Mouse (Mus musculus) CH12.LX (cell line): ENCODE results near the gene Sesn1.

Experiments used
- E2F4 ChIP-seq: IDR thresholded peaks from 2 replicates; pipeline ENCODE4 v1.6.1; 2011; ENCODE audit warnings: low read depth, low read length, improper control_type of control experiment; ENCODE audit not compliant: insufficient replicate concordance
- ELF1 ChIP-seq: IDR thresholded peaks from 2 replicates; pipeline ENCODE4 v1.6.1; 2014; ENCODE audit warnings: low read depth, mild to moderate bottlenecking, inconsistent platforms, low read length, improper control_type of control experiment
- HCFC1 ChIP-seq: IDR thresholded peaks from 2 replicates; pipeline ENCODE4 v1.6.1; 2012; ENCODE audit warnings: low read depth, mild to moderate bottlenecking, inconsistent platforms, low read length, improper control_type of control experiment
- KAT2A ChIP-seq: IDR thresholded peaks from 2 replicates; pipeline ENCODE4 v1.6.1; 2012; ENCODE audit warnings: low read length, improper control_type of control experiment, inconsistent platforms; ENCODE audit not compliant: insufficient replicate concordance
- MAX ChIP-seq: IDR thresholded peaks from 2 replicates; pipeline ENCODE4 v1.6.1; 2011; ENCODE audit warnings: low read length, improper control_type of control experiment
- POLR2A ChIP-seq: IDR thresholded peaks from 2 replicates; pipeline ENCODE4 v1.6.1; 2011; ENCODE audit warnings: low read depth, mild to moderate bottlenecking, improper control_type of control experiment, low read length

DNA sequence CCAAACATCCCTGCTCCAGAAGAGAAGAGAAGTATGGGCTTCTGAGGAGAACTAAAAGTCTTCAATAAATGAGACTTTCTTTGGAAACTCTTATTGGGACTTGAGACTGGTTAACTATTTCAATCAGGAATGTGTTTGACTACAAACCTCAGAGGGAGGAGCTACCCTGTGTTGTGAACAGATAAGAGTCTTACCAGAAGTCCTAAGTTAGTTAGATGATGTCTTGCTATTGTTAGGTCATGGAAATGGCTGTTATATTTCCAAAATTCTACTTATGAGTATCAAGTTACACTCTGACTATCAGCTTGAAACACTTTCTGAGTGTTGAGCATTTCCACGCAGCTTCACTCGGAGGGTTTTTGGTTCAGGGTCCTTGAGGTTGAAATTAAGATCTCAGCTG is 39.0 kb downstream of the Sesn1 start:
- TF ChIP-seq E2F4 (no peak), ELF1 (no peak), MAX (no peak), KAT2A (no peak), POLR2A (no peak), HCFC1 (no peak)
